Mouse (Mus musculus): ENCODE measurements around the gene Bcl11a.

Bcl11a gene

DNA sequence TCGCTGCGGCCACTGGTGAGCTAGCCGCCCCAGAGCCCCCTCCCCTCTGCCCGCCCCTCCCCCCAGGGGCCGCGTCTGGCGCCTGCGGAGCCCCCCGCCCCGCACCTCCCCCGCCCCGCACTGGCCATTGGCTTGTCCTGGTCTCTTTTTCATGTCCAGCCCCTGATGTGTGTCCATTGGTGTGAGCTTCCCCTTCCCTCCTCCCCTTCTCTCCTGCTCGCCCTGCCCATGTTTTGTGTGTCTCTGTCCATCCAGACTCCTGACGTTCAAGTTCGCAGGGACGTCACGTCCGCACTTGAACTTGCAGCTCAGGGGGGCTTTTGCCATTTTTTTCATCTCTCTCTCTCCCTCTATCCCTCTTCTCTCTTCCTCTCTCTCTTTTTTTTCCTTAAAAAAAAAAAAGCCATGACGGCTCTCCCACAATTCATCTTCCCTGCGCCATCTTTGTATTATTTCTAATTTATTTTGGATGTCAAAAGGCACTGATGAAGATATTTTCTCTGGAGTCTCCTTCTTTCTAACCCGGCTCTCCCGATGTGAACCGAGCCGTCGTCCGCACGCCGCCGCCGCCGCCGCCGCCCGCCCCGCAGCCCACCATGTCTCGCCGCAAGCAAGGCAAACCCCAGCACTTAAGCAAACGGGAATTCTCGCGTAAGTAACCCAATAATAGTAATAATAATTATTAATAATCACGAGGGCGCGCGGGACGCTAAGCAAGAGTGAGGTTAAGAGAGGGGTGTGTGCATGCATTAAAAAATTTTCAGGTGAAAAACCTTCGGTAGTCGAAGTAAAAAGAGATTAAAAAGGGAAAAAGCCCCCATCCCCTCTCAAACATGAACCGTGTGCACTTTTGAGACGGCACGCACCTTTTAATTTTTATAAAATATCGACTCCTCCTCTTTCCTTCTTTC, at the start of gene Bcl11a:
Bcl11a (plus strand) TSS at position 262 of the 911 bp plus-strand sequence.
- peak; percentile 67 for DNase-seq

- no peak for DNase-seq
Observed at GRCm38 (mm10) chr11:24044025-24044424, 33.8 kb upstream of the Bcl11a start.

DNA sequence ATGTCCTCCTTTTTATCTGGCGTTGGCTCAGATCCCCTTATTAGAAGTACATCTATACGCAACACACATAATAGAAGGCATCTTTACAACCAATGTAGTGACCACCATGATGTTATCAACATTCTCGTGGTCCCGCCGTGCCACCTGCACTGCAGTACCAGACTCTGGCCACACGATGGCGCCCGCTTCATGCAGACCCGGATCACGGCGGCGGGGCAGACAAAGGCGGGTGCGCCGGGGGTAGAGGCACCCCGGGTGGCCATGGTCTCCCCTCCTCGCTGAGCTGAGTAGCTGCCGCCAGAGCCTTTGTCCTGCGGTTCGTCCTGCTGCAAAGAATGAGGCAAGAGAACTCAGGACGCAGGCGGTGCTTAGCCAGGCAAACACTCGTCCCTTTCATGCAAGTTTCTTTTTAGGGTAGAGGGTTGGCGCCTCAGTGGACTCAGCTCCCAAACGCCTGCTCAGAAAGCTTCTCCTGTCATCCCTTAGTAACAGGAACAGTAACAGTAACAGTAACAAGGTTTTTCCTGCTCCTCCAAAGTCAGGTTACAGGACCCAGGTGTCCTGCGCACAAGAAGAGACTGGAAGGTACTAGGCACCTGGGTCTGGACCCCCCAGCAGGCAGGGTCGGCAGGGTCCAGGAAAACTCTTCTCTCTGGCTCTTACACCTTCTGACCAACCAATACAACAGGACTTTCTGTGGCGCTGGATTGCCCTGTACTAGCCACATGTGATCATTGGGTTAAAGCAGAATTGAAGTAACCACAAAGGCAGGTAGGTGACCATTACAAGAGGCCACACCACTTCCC, 28.4 kb upstream of the Bcl11a start:
- peak; percentile 69 for DNase-seq

DNA sequence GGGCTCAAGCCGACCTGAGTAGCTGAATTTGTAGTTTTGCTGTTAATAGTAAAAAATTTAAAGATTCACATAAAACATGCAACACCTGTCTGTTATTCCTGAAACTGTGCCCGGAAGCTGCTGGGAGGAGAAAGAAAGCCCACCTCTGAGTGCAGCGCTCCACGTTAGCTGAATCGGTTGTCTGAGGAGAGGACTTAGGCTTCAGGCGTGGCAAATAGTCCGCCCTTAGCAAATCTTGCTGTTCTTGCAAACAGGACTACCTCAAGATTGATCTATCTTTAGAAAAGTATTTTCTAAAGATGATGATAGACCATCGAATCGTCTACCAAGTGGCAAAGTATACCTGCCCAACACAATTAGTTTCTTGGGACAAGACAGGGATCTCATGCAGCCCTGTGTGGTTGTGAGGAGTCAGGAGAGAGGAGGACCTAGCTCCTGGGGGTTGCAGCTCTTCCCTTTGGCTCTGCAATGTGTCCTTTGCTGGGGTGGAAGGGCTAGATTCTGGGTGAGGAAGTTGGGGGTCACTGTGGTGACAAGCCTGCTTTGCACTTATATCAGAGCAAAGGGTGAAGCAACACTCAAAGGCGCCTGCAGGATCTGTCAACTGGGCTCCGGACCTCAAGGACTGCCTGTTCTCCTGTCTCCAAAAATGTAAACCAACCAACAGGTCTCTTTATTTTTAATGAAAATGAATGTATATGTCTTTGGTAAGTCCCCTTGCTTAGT, 27.7 kb upstream of the Bcl11a start:
- no peak for DNase-seq

DNA sequence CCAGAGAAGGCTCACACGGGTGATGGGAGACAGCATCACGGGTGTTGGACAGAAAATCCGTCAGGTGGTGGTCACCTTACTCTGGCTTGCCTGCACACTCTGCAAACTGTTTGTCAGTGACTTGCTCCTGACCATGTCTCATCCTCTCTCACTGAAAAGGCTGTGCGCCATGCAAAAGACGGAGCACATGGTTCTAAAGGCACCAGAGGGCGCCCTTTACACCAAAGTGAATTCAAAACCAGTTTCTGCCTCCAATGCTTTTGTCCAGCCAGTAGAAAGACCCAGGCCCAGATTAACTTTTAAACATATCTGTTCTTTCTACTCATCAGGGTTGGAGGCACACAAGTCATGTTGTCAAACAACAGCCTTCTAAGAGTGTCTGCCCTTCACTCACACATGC, 25.0 kb upstream of the Bcl11a start:
- DNase-seq: no peak

DNA sequence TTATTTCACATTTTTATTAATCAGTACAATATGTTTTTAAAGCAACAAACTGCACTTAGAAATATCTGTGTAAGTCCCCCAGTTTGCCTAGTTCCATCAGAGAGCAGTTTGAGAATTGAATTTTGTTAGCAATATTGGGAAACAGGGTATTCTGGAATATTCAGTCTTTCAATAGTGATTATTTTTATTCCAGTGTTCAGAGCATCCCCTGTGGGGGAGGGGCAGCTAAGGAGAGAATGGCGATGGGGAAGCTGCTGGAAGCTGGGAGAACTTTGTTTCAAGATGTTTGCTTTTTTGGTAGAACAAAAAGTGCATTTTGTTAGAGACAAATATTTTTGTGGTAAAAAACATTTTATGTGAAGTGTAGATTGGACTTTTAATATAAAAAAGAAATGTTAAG, 18.7 kb upstream of the Bcl11a start:
- no peak for DNase-seq

GRCm38 (mm10) chr11:24060428-24060827, 17.4 kb upstream of the Bcl11a start:
- DNase-seq: no peak

- no peak for DNase-seq
Observed at GRCm38 (mm10) chr11:24061819-24062218, 16.0 kb upstream of the Bcl11a start.

DNA sequence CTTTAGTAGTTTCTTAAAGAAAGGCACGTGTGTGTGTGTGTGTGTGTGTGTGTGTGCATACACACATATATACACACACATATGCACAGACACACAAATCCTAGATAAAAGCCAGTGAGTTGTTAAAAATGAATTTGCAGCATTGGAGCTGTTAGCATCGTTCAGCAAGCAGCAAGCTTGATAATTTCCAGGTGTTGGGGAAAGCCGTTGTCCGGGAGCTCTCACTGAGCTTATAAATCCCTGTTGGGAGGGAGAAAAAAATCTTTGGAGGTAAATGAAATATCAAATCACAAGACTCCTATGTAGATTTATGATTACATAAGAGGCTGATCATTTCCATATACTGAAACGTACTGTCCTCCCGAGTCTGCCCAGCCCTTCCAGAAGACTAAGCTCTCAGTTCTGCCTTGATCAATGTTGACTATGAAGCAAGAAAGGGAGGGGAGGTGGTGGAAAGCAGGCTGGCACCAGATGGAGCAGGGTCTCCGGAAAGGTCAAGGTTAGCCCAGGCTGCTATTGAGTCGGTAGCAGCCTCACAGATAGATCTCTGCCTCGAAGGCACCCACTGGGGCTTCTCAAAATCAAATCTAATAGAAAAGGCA, 15.3 kb upstream of the Bcl11a start:
- no peak for DNase-seq

GRCm38 (mm10) chr11:24064221-24064620, 13.6 kb upstream of the Bcl11a start:
- no peak for DNase-seq

DNA sequence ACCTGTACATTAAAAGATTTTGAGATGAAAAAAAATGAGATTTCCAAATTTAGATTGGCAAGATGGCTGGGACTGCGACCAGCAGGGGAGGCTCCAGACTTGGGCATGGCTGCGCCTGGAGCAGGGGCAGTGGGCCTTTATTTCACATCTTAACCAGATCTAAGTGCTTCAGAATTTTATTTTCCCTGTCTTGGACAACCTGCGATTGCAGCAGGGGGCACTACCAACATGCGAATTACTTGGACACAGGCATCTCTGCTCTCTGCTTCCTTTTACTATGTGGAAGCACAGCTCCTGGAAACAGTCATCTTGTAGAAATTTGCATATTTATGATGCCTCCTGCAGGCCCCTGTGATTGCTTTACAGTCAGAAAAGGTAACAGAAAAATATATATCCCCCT, 12.5 kb upstream of the Bcl11a start:
- no peak for DNase-seq

DNA sequence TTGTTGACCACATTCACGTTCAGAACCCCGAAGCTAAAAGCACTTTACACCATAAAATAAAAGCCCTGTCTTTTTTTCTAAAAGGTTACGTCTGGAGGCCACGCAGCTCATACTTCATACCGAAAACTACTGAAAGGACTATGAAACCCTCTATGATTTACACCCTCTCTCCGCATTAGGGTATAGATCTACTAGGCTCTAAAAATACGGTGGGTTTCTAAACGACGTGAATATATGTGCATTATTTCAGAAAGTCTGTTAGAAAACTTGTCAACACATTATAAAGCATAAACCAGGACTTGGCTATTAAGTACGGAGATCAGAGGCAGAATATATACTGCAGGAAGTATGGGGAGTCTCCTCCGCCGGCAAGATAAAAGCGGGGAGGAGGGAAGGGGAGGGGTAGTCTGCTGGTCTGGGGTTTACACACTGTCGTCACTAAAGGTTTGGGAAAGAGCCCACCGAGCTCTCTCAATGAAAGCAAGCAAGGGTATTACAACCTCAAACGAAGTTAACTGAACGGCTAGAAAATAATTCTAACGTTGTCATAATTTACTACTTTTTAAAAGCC, 3.8 kb upstream of the Bcl11a start:
- no peak for DNase-seq

DNA sequence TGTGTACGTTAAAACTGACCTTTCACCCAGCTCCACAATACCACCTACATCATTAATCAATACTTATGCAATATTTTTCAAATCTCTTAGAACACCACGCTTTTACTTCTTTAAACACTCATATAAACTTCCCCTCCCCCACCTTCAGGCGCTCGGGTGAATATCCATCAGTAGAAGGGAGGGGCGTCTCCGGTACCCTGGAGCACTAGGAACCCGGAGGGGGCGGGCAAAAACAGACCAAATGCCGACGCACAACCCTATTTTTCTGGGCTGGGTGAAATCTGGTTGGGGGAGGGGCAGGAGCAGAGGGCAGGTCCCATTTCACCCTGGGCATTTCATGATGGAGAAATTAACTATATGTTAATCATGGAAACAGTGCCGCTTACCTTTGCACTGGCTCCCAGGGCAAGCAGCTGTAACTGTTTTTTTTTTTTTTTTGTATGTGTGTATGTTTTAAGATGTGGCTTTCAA, 3.2 kb upstream of the Bcl11a start, which contains the start of gene A830031A19Rik:
A830031A19Rik (minus strand) TSS at position 421 of the 471 bp plus-strand sequence.
- no peak for DNase-seq

DNA sequence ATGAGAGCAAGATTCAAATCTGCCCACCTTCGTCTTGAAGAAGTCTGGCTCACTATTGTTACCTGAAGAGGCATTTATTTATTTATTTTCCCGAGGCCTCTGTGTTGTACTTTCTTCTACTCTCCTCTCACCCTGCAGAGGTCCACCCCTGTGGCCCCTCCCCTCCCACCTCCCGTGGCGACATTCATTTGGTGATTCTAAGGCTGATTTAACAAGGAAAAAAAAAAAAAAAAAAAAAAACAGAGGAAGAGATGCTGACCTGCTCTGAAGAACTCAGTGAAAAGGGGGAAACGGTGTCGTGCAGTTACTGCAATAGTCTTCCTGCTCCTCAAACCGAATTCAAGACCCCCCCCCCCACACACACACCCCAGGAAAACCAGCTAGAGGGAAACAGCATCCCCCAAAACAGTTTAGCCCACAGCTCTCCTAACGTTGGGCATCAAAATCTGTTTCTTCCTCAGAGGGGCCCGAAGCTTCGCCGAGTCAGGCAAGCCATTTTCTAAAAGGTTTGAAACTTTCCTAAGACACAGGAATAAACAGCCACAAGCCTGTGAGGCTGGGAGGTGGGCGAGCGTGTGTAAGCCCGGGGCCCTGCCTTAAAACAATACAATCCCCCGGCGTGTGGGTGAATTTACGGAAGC, 2.2 kb upstream of the Bcl11a start:
- no peak for DNase-seq

- DNase-seq: peak; percentile 85
Observed at GRCm38 (mm10) chr11:24076127-24076650, 1.7 kb upstream of the Bcl11a start.

GRCm38 (mm10) chr11:24076821-24077730, 780 bp upstream of the Bcl11a start:
- DNase-seq: no peak

GRCm38 (mm10) chr11:24078706-24079316, 955 bp downstream of the Bcl11a start:
- DNase-seq: no peak

- DNase-seq: peak; percentile 61
Observed at GRCm38 (mm10) chr11:24079392-24080391, 1.8 kb downstream of the Bcl11a start.
